Mouse (Mus musculus) adipocyte (in vitro differentiated cells): ENCODE data around the gene Cpvl.
A peak's percentile ranks its signal among the peaks of the same experiment; 100 is the strongest.

ENCODE experiments used
- DNase-seq: peaks from one replicate; pipeline ENCODE4 v3.0.0-alpha.2; 2016; ENCODE audit warnings: low spot score

Gene Cpvl

GRCm38 (mm10) chr6:53978571-53978970, at the start of gene Cpvl:
Gene Cpvl, minus strand, starts transcription at chr6:53978671.
- DNase-seq = no peak

GRCm38 (mm10) chr6:54023846-54024245, 45.4 kb upstream of the Cpvl start:
- DNase-seq = no peak

GRCm38 (mm10) chr6:54021123-54021789, 42.8 kb upstream of the Cpvl start:
- DNase-seq = no peak

- DNase-seq = no peak
These were observed 40.4 kb upstream of the Cpvl start for GRCm38 (mm10) chr6:54018861-54019260.

- no peak for DNase-seq
These were observed 39.6 kb upstream of the Cpvl start for GRCm38 (mm10) chr6:54018038-54018437.

- DNase-seq = no peak
These were observed 33.7 kb upstream of the Cpvl start for GRCm38 (mm10) chr6:54012163-54012562.

GRCm38 (mm10) chr6:54010362-54010761, 31.9 kb upstream of the Cpvl start:
- no peak for DNase-seq

- no peak for DNase-seq
These were observed 30.8 kb upstream of the Cpvl start for GRCm38 (mm10) chr6:54009293-54009692.

GRCm38 (mm10) chr6:54008448-54009120, 30.1 kb upstream of the Cpvl start:
- no peak for DNase-seq

- no peak for DNase-seq
These were observed 26.8 kb upstream of the Cpvl start for GRCm38 (mm10) chr6:54005302-54005701.

GRCm38 (mm10) chr6:53996226-53996955, 17.9 kb upstream of the Cpvl start:
- DNase-seq = peak; percentile 68

GRCm38 (mm10) chr6:53995519-53995918, 17.0 kb upstream of the Cpvl start:
- DNase-seq = peak; percentile 84

- DNase-seq = peak; percentile 23
These were observed 13.9 kb upstream of the Cpvl start for GRCm38 (mm10) chr6:53992386-53992785.

GRCm38 (mm10) chr6:53987235-53987634, 8.8 kb upstream of the Cpvl start:
- DNase-seq = no peak

- DNase-seq = no peak
These were observed 8.0 kb upstream of the Cpvl start for GRCm38 (mm10) chr6:53986273-53986985.

GRCm38 (mm10) chr6:53983820-53984219, 5.3 kb upstream of the Cpvl start:
- DNase-seq = no peak

- no peak for DNase-seq
These were observed 4.1 kb upstream of the Cpvl start for GRCm38 (mm10) chr6:53982612-53983011.

GRCm38 (mm10) chr6:53982047-53982600, 3.7 kb upstream of the Cpvl start:
- DNase-seq = no peak

GRCm38 (mm10) chr6:53980817-53981480, 2.5 kb upstream of the Cpvl start:
- no peak for DNase-seq

- DNase-seq = no peak
These were observed 4.4 kb downstream of the Cpvl start for GRCm38 (mm10) chr6:53974040-53974439.

- no peak for DNase-seq
These were observed 5.0 kb downstream of the Cpvl start for GRCm38 (mm10) chr6:53973468-53973867.
